Mouse (Mus musculus) spleen, adult 2 months (tissue): ENCODE measurements around the gene Kmt5b.

Experiments used
- CTCF ChIP-seq: fragments of 200-500 bp; IDR thresholded peaks from 2 replicates; pipeline ENCODE4 v1.5.1; 2011; ENCODE audit warnings: mild to moderate bottlenecking, inconsistent platforms; ENCODE audit not compliant: insufficient read depth, insufficient read length, insufficient replicate concordance; ENCODE audit errors: extremely low read depth
- POLR2A ChIP-seq: fragments of 200-500 bp; IDR thresholded peaks from 2 replicates; pipeline ENCODE4 v1.6.1; 2011; ENCODE audit warnings: low read depth, low read length, inconsistent platforms

- TF ChIP-seq POLR2A (no peak), CTCF (no peak)
Measured at GRCm38 (mm10) chr19:3864960-3865359, 97.7 kb downstream of the Kmt5b start.
